8 mouse cellular contexts compared by ENCODE assay signal in the genomic region with DNA sequence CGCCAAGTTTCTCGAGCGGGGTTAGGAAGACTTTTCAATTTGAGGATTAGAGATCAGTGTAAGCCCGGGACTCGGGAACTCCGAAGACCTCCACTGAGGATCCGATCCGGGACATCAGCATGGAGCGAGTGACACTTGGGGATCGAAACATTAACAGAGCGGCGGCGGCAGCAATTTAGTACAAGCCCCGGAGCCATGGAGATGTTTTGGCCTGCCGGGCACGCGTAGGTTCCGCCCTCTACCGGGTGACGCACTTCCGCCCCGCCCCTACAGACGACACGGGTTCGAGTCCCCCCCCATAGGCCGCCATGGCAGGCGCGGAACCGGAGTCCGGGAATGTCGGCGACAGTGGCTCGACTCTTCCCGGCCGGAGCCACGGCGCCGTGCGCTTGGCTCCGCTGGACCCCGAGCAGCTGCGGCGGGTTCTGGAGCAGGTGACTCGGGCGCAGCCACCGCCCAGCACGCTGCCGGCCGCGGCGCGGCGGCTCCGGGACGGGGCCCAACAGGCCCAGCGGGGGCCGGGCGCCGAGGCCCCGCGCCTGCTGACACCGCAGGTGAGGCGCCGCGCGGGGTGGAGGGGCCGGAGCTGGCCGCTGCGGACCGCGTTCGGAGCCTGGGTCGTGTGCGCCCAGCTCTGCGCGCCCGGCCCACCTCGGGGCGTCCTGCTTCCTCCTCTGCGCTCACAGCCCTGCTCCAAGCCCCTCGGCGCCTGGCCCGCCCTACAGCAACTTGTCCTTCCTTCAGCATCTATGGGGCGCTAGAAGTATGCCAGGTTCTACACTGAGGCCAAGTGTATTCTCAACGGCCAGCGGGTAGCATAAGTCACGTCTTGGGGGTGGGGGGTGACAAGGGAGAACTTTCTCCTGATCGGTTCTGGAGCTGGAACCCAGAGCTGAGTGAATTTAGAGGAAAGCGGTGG. TPM values are rescaled to one million over a fixed set of nuclear protein-coding genes. Genes with fewer than 3 reads are reported as not detected.
DNase-seq lines count a peak whose midpoint lies in the region; ATAC-seq and TF ChIP-seq lines count a peak whose summit lies in the region.

A gene (plus strand): TSS at position 244 of the 919 bp plus-strand sequence.

- no peak for TF ChIP-seq CTCF in G1E (IDR thresholded peaks at IDR 0.05; ENCODE audit: low read depth, low read length)
- no peak for TF ChIP-seq CTCF in cerebellum, adult 2 months (IDR thresholded peaks at IDR 0.05; ENCODE audit: borderline replicate concordance, insufficient read depth, low read depth, low read length)
- TF ChIP-seq CTCF in forebrain, postnatal 0 days (IDR thresholded peaks at IDR 0.05; ENCODE audit: low read depth) = peak; percentile 20; the same call in 1 of the 2 replicates
- TF ChIP-seq CTCF in olfactory bulb, adult 2 months (IDR thresholded peaks at IDR 0.05; ENCODE audit: insufficient read depth, low read depth, low read length) = no peak
- 0 out of 2 replicates have a peak, but pooled peaks have one; percentile 10 for TF ChIP-seq CTCF in thymus, adult 2 months (IDR thresholded peaks at IDR 0.05; ENCODE audit: borderline replicate concordance, control insufficient read depth, extremely low read depth, insufficient read depth, low read length, poor library complexity)

- H3K4me1 ChIP-seq in G1E (ENCODE audit: insufficient read depth, low read depth, low read length) = peaks cover 65% of the 10 kb centered on the region
- peaks cover 5% of the 10 kb centered on the region for H3K4me1 ChIP-seq in cerebellum, adult 2 months (ENCODE audit: control insufficient read depth, insufficient read depth, low read length)
- peaks cover 5% of the 10 kb centered on the region; the same call in 1 of the 2 replicates for H3K4me1 ChIP-seq in forebrain, postnatal 0 days (ENCODE audit: insufficient read depth)
- peaks cover 22% of the 10 kb centered on the region for H3K4me1 ChIP-seq in lung, embryonic 15.5 days
- peaks cover 16% of the 10 kb centered on the region for H3K4me1 ChIP-seq in olfactory bulb, adult 2 months (ENCODE audit: control insufficient read depth, insufficient read depth, low read length)
- peaks cover 26% of the 10 kb centered on the region for H3K4me1 ChIP-seq in thymus, adult 2 months (replicated peaks; ENCODE audit: control insufficient read depth, insufficient read depth, low read length)

- TF ChIP-seq POLR2A in cerebellum, adult 2 months (IDR thresholded peaks at IDR 0.05; ENCODE audit: borderline replicate concordance, insufficient read depth, low read length) = peak; percentile 62; the same call in 1 of the 2 replicates
- peak; percentile 65; the same call in 1 of the 2 replicates for TF ChIP-seq POLR2A in olfactory bulb, adult 2 months (IDR thresholded peaks at IDR 0.05; ENCODE audit: insufficient read depth, low read depth, low read length)
- no peak; the same call in 1 of the 2 replicates for TF ChIP-seq POLR2A in thymus, adult 2 months (IDR thresholded peaks at IDR 0.05; ENCODE audit: control insufficient read depth, extremely low read depth, insufficient read depth, low read length, poor library complexity)

- peak within 1 kb of the TSS; percentile 79 for H3K9ac ChIP-seq in forebrain, postnatal 0 days
- peak within 1 kb of the TSS; percentile 77 for H3K9ac ChIP-seq in lung, embryonic 15.5 days

- ATAC-seq in G1E (ENCODE audit: extremely low read depth, insufficient number of reproducible peaks, low FRiP score, poor library complexity, severe bottlenecking) = peak; percentile 26; the same call in 1 of the 2 replicates
- peak; percentile 93 for ATAC-seq in forebrain, postnatal 0 days
- peak; percentile 76 for ATAC-seq in lung, embryonic 15.5 days (ENCODE audit: borderline replicate concordance, extremely low read depth, low FRiP score, low TSS enrichment)

- DNase-seq in G1E (ENCODE audit: low spot score) = peak; percentile 81
- peak; percentile 87 to 93 for DNase-seq in cerebellum, adult 2 months
- peak; percentile 88 for DNase-seq in forebrain, postnatal 0 days
- peak; percentile 88 for DNase-seq in heart, postnatal 4 days
- DNase-seq in layer of hippocampus, adult 9-10 months (ENCODE audit: low spot score) = peak; percentile 59
- DNase-seq in thymus, adult 2 months = peak; percentile 76

- H3K27me3 ChIP-seq in G1E (ENCODE audit: insufficient read depth, low read length) = peaks cover 21% of the 10 kb centered on the region
- no peaks in the 10 kb centered on the region for H3K27me3 ChIP-seq in cerebellum, adult 2 months (ENCODE audit: control insufficient read depth, insufficient read depth, low read length)
- peaks cover 6% of the 10 kb centered on the region for H3K27me3 ChIP-seq in forebrain, postnatal 0 days (ENCODE audit: insufficient read depth, low read length)
- H3K27me3 ChIP-seq in lung, embryonic 15.5 days = no peaks in the 10 kb centered on the region
- H3K27me3 ChIP-seq in thymus, adult 2 months (ENCODE audit: control insufficient read depth, insufficient read depth, low read length) = no peaks in the 10 kb centered on the region

- peaks cover 10% of the 10 kb centered on the region for H3K36me3 ChIP-seq in G1E (replicated peaks)
- no peaks in the 10 kb centered on the region for H3K36me3 ChIP-seq in forebrain, postnatal 0 days (ENCODE audit: insufficient read depth)
- H3K36me3 ChIP-seq in lung, embryonic 15.5 days = 0 out of 2 replicates have a peak, but pooled peaks cover 3% of the 10 kb centered on the region
- no peaks in the 10 kb centered on the region for H3K36me3 ChIP-seq in thymus, adult 2 months (ENCODE audit: control insufficient read depth, insufficient read depth, low read length)

- H3K27ac ChIP-seq in cerebellum, adult 2 months (ENCODE audit: insufficient read depth, low read length) = peak within 1 kb of the TSS; percentile 93
- H3K27ac ChIP-seq in forebrain, postnatal 0 days (ENCODE audit: low read depth, low read length) = peak within 1 kb of the TSS; percentile 57
- H3K27ac ChIP-seq in lung, embryonic 15.5 days = peak within 1 kb of the TSS; percentile 75
- H3K27ac ChIP-seq in olfactory bulb, adult 2 months (ENCODE audit: insufficient read depth, low read depth, low read length) = peak within 1 kb of the TSS; percentile 61
- peak within 1 kb of the TSS; percentile 12; the same call in 1 of the 2 replicates for H3K27ac ChIP-seq in thymus, adult 2 months (ENCODE audit: control insufficient read depth, insufficient read depth, low read length)

- H3K4me3 ChIP-seq in G1E (ENCODE audit: low read depth, low read length) = peak within 1 kb of the TSS; percentile 77
- H3K4me3 ChIP-seq in cerebellum, adult 2 months (replicated peaks; ENCODE audit: insufficient read depth, low read depth, low read length) = peak within 1 kb of the TSS; percentile 100
- peak within 1 kb of the TSS; percentile 87 for H3K4me3 ChIP-seq in forebrain, postnatal 0 days (ENCODE audit: low read depth, low read length)
- H3K4me3 ChIP-seq in lung, embryonic 15.5 days = peak within 1 kb of the TSS; percentile 89
- H3K4me3 ChIP-seq in olfactory bulb, adult 2 months (ENCODE audit: insufficient read depth, low read depth, low read length) = peak within 1 kb of the TSS; percentile 92
- H3K4me3 ChIP-seq in thymus, adult 2 months (ENCODE audit: control insufficient read depth, insufficient read depth, low read length) = peak within 1 kb of the TSS; percentile 90

- no peaks in the 10 kb centered on the region for H3K9me3 ChIP-seq in G1E (replicated peaks)
- H3K9me3 ChIP-seq in forebrain, postnatal 0 days (ENCODE audit: low read length) = no peaks in the 10 kb centered on the region
- no peaks in the 10 kb centered on the region for H3K9me3 ChIP-seq in lung, embryonic 15.5 days

- WGBS in cerebellum, adult 2 months = under 1% methylated on average over 88 of the region's 89 CpGs
- WGBS in forebrain, postnatal 0 days = under 1% methylated on average over 81 of the region's 89 CpGs
- under 1% methylated on average over 89 of the region's 89 CpGs for WGBS in lung, embryonic 15.5 days
- WGBS in olfactory bulb, adult 2 months = under 1% methylated on average over 88 of the region's 89 CpGs
- WGBS in thymus, adult 2 months = under 1% methylated on average over 89 of the region's 89 CpGs

- peak within 1 kb of the TSS; percentile 84 for H3K4me2 ChIP-seq in forebrain, postnatal 0 days (ENCODE audit: low read depth)
- H3K4me2 ChIP-seq in lung, embryonic 15.5 days = peak within 1 kb of the TSS; percentile 77

RNA-seq across cellular contexts. Expression of the gene that starts here (rescaled TPM):
- 4.7 and 8.1 TPM in 2 replicates for total RNA-seq in G1E (2014; fragmentation: Nextera tagmentation)
- total RNA-seq in G1E (2017) = 7.9 and 16.0 TPM in 2 replicates
- 7.0 and 8.0 TPM in 2 replicates for polyA plus RNA-seq in G1E (2012)
- polyA plus RNA-seq in cerebellum, adult 2 months (2012; rRNA removed) = 7.6 and 8.5 TPM in 2 replicates
- total RNA-seq in forebrain, postnatal 0 days (2014; rRNA removed) = 4.5 and 5.9 TPM in 2 replicates
- 0.63 and 2.4 TPM in 2 replicates for polyA plus RNA-seq in forebrain, postnatal 0 days (2015; fragmentation: Nextera tagmentation; extraction: Ambion mirVana)
- total RNA-seq in heart, postnatal 4 days (2021) = 1 to 10 TPM; 6.7 to 6.9 TPM
- 4.7 and 6.2 TPM in 2 replicates for polyA plus RNA-seq in lung, embryonic 15.5 days (2015; fragmentation: Nextera tagmentation; extraction: Ambion mirVana)
- polyA plus RNA-seq in olfactory bulb, adult 2 months (2012; ENCODE audit: insufficient read depth, insufficient read length, low replicate concordance, missing spikeins) = not detected in 2 replicates
- polyA plus RNA-seq in thymus, adult 2 months (2012; rRNA removed) = 4.2 and 5.5 TPM in 2 replicates

Comparison
In these comparisons a context has a peak if more than half of its experiments do, and no peak if none do; other contexts are left out.
1. Peak in every context shown above with its lines: DNase-seq, ATAC-seq, H3K4me3 ChIP-seq and H3K27ac ChIP-seq.
2. ATAC-seq: peak in every context shown above with its lines; median percentile 93 in forebrain, postnatal 0 days; 76 in lung, embryonic 15.5 days; 26 in G1E.
3. CTCF ChIP-seq: peak in forebrain, postnatal 0 days (single experiment) and thymus, adult 2 months (single experiment); none in G1E (single experiment), cerebellum, adult 2 months (single experiment) and olfactory bulb, adult 2 months (single experiment).
4. H3K27ac ChIP-seq: peak in every context shown above with its lines; median percentile 93 in cerebellum, adult 2 months; 75 in lung, embryonic 15.5 days; 61 in olfactory bulb, adult 2 months; 57 in forebrain, postnatal 0 days; 12 in thymus, adult 2 months.